Mouse (Mus musculus) spleen, adult 2 months (tissue): Measurements from ENCODE around the gene Rergl.

Source experiments
- CTCF ChIP-seq: fragments of 200-500 bp; IDR thresholded peaks from 2 replicates; pipeline ENCODE4 v1.5.1; 2011; ENCODE audit warnings: mild to moderate bottlenecking, inconsistent platforms; ENCODE audit not compliant: insufficient read depth, insufficient read length, insufficient replicate concordance; ENCODE audit errors: extremely low read depth
- POLR2A ChIP-seq: fragments of 200-500 bp; IDR thresholded peaks from 2 replicates; pipeline ENCODE4 v1.6.1; 2011; ENCODE audit warnings: low read depth, low read length, inconsistent platforms

- no peak for TF ChIP-seq CTCF
- no peak for TF ChIP-seq POLR2A
These were observed 23.6 kb upstream of the Rergl start for GRCm38 (mm10) chr6:139525406-139525805.
